Mouse (Mus musculus) midbrain, embryonic 15.5 days (tissue): ENCODE data around the gene Olfr487. TPM values are rescaled to one million over a fixed set of nuclear protein-coding genes. Genes with fewer than 3 reads are reported as not detected.

Source experiments
- polyA plus RNA-seq: library from polyadenylated mRNA; unstranded; fragments of >200 nt; fragmentation: Nextera tagmentation; extraction: Ambion mirVana; gene quantifications from 2 replicates; pipeline ENCODE4 v1.2.1, GENCODE M21; 2015

Gene Olfr487
- polyA plus RNA-seq, 1 experiment from 2014 or later, result not detected

Other genes with a start within 250 kb of the Olfr487 start
- not detected in 2 replicates for gene Olfr476, start 249.8 kb downstream of the Olfr487 start, polyA plus RNA-seq
- gene Olfr477, start 227.9 kb downstream of the Olfr487 start, polyA plus RNA-seq, result not detected in 2 replicates
- not detected in 2 replicates for gene Olfr478, start 180.6 kb downstream of the Olfr487 start, polyA plus RNA-seq
- not detected in 2 replicates for gene Olfr479, start 163.9 kb downstream of the Olfr487 start, polyA plus RNA-seq
- gene Olfr480, start 147.3 kb downstream of the Olfr487 start, polyA plus RNA-seq, result not detected in 2 replicates
- not detected in 2 replicates for gene Olfr481, start 134.8 kb downstream of the Olfr487 start, polyA plus RNA-seq
- gene Olfr482, start 117.0 kb downstream of the Olfr487 start, polyA plus RNA-seq, result 0.09 TPM in 1 of 2 replicates, not detected in the other
- gene Olfr483, start 113.8 kb downstream of the Olfr487 start, polyA plus RNA-seq, result not detected in 2 replicates
- not detected in 2 replicates for gene Olfr484, start 87.2 kb downstream of the Olfr487 start, polyA plus RNA-seq
- gene Olfr485, start 54.8 kb downstream of the Olfr487 start, polyA plus RNA-seq, result not detected in 2 replicates
- not detected in 2 replicates for gene Olfr486, start 41.9 kb downstream of the Olfr487 start, polyA plus RNA-seq
- not detected in 2 replicates for gene Olfr488, start 43.7 kb upstream of the Olfr487 start, polyA plus RNA-seq
- gene Olfr490, start 74.3 kb upstream of the Olfr487 start, polyA plus RNA-seq, result not detected in 2 replicates
- not detected in 2 replicates for gene Olfr491, start 98.8 kb upstream of the Olfr487 start, polyA plus RNA-seq
- not detected in 2 replicates for gene Olfr492, start 109.0 kb upstream of the Olfr487 start, polyA plus RNA-seq
- gene Olfr493, start 132.3 kb upstream of the Olfr487 start, polyA plus RNA-seq, result not detected in 2 replicates
- gene Olfr494, start 150.7 kb upstream of the Olfr487 start, polyA plus RNA-seq, result not detected in 2 replicates
- not detected in 2 replicates for gene Olfr495, start 178.5 kb upstream of the Olfr487 start, polyA plus RNA-seq
- not detected in 2 replicates for gene Olfr497, start 205.8 kb upstream of the Olfr487 start, polyA plus RNA-seq